Mouse (Mus musculus) liver, adult 2 months (tissue): ENCODE measurements around the gene Pgghg. TPM values are rescaled to one million over a fixed set of nuclear protein-coding genes. Genes with fewer than 3 reads are reported as not detected.

ENCODE experiments used
- DNase-seq: peaks from one replicate; pipeline ENCODE4 v3.0.0-alpha.2; 2011; ENCODE audit warnings: low read depth, low spot score; ENCODE audit errors: extremely low read depth
- H3K27ac ChIP-seq: fragments of 200-500 bp; replicated peaks from 2 replicates; pipeline ENCODE4 v1.5.1; 2012; ENCODE audit warnings: low read depth, mild to moderate bottlenecking, control low read depth, inconsistent platforms, low read length; ENCODE audit not compliant: insufficient read depth
- H3K27me3 ChIP-seq: fragments of 200-500 bp; 2 replicates; pipeline ENCODE4 v1.6.1; 2012; ENCODE audit warnings: mild to moderate bottlenecking, moderate library complexity, low read length, inconsistent platforms; ENCODE audit not compliant: control insufficient read depth, insufficient read depth
- H3K36me3 ChIP-seq: fragments of 200-500 bp; 2 replicates; pipeline ENCODE4 v1.6.1; 2012; ENCODE audit warnings: low read length, inconsistent platforms; ENCODE audit not compliant: control insufficient read depth, insufficient read depth
- H3K4me1 ChIP-seq: fragments of 200-500 bp; 2 replicates; pipeline ENCODE4 v1.6.1; 2011; ENCODE audit warnings: low read length; ENCODE audit not compliant: control insufficient read depth, insufficient read depth
- H3K4me3 ChIP-seq: fragments of 200-500 bp; 2 replicates; pipeline ENCODE4 v1.5.1; 2011; ENCODE audit warnings: low read depth, mild to moderate bottlenecking, control low read depth, low read length, moderate library complexity; ENCODE audit not compliant: insufficient read depth
- H3K79me2 ChIP-seq: fragments of 200-500 bp; 2 replicates; pipeline ENCODE4 v1.6.1; 2012; ENCODE audit warnings: inconsistent platforms, mild to moderate bottlenecking, low read length, moderate library complexity; ENCODE audit not compliant: control insufficient read depth, insufficient read depth
- H3K9ac ChIP-seq: fragments of 200-500 bp; 2 replicates; pipeline ENCODE4 v1.6.1; 2012; ENCODE audit warnings: low read depth, mild to moderate bottlenecking, control low read depth, inconsistent platforms, low read length
- CTCF ChIP-seq: fragments of 200-500 bp; IDR thresholded peaks from 2 replicates; pipeline ENCODE4 v1.5.1; 2011; ENCODE audit warnings: low read depth, low read length, control low read depth
- POLR2A ChIP-seq: fragments of 200-500 bp; IDR thresholded peaks from 2 replicates; pipeline ENCODE4 v1.6.1; 2011; ENCODE audit warnings: low read length, control low read depth; ENCODE audit not compliant: insufficient read depth; ENCODE audit errors: extremely low read depth
- WGBS: fragments of 180-500 bp; shearing (Covaris S2); methylation state at CpG from one replicate; pipeline ENCODE4 v1.1.7; 2018; 5-methylcytosine and 5-hydroxymethylcytosine counted together
- polyA plus RNA-seq: library from polyadenylated mRNA; depleted of rRNA; stranded (reverse); fragments of >200 nt; gene quantifications from 2 replicates; pipeline ENCODE4 v1.2.3, GENCODE M21; 2012
- total RNA-seq: library from RNA; depleted of rRNA; stranded (reverse); fragments of >200 nt; gene quantifications from 2 replicates; pipeline ENCODE4 v1.2.3, GENCODE M21; 2014

Gene Pgghg
- total and polyA plus RNA-seq, 2 experiments = 16.6 to 43.3 TPM

GRCm38 (mm10) chr7:140959181-140959901 lies 18.1 kb downstream of the Pgghg start:
- no peak overlapping the region for H3K27ac ChIP-seq
- H3K4me1 ChIP-seq = peaks cover 4% of the 10 kb centered on the region
- H3K4me3 ChIP-seq = no peak overlapping the region
- TF ChIP-seq CTCF (no peak), POLR2A (no peak)
- no peaks in the 10 kb centered on the region for H3K36me3 ChIP-seq
- whole genome bisulfite sequencing = 18% methylated on average over 9 of the region's 9 CpGs
- H3K27me3 ChIP-seq = no peaks in the 10 kb centered on the region
- peak; percentile 48 for DNase-seq
- peaks cover 8% of the 10 kb centered on the region for H3K79me2 ChIP-seq
- no peak overlapping the region for H3K9ac ChIP-seq

- Histone ChIP-seq H3K9ac (no peak overlapping the region), H3K27ac (no peak overlapping the region), H3K79me2 (peaks cover 5% of the 10 kb centered on the region), H3K36me3 (no peaks in the 10 kb centered on the region), H3K4me3 (no peak overlapping the region), H3K27me3 (no peaks in the 10 kb centered on the region), H3K4me1 (peaks cover 4% of the 10 kb centered on the region)
- TF ChIP-seq CTCF (no peak), POLR2A (no peak)
- 89% methylated on average over 5 of the region's 5 CpGs for WGBS
- DNase-seq = no peak
Measured at GRCm38 (mm10) chr7:140960026-140960425, 18.8 kb downstream of the Pgghg start.

GRCm38 (mm10) chr7:140961416-140961815 lies 20.2 kb downstream of the Pgghg start:
- H3K27me3 ChIP-seq = no peaks in the 10 kb centered on the region
- no peaks in the 10 kb centered on the region for H3K36me3 ChIP-seq
- no peak overlapping the region for H3K27ac ChIP-seq
- H3K79me2 ChIP-seq = no peaks in the 10 kb centered on the region
- peaks cover 4% of the 10 kb centered on the region for H3K4me1 ChIP-seq
- 88% methylated on average over 2 of the region's 2 CpGs for WGBS
- no peak for DNase-seq
- TF ChIP-seq CTCF (no peak), POLR2A (no peak)
- no peak overlapping the region for H3K4me3 ChIP-seq
- H3K9ac ChIP-seq = no peak overlapping the region

DNA sequence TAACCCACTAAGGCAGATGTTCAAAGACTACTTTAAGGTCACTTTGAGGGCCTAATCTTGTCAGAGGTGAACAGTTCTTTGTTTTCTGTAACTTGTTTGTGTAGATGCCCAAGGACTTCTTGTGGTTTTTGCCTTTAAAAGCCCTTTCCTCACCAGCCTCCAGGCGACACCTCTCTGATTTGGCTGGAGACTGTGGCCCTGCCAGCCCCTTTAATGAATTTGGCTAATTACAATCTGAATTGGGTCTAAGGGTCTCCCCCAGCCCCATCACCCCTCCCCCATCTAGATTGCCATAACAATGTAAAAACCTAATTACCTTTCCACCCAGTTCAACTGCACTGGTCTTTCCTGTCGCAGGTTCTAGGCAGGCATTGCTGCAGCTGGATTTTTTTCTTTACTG lies 21.5 kb downstream of the Pgghg start:
- Histone ChIP-seq H3K4me3 (no peak overlapping the region), H3K4me1 (no peaks in the 10 kb centered on the region), H3K27me3 (no peaks in the 10 kb centered on the region), H3K79me2 (no peaks in the 10 kb centered on the region), H3K27ac (no peak overlapping the region), H3K9ac (no peak overlapping the region), H3K36me3 (no peaks in the 10 kb centered on the region)
- WGBS = 96% methylated on average over 2 of the region's 2 CpGs
- no peak for DNase-seq
- TF ChIP-seq CTCF (no peak), POLR2A (no peak)

GRCm38 (mm10) chr7:140966921-140967320 lies 25.7 kb downstream of the Pgghg start, which contains the start of gene Ifitm1:
Gene Ifitm1 (plus strand): TSS chr7:140967221.
- no peaks in the 10 kb centered on the region for H3K79me2 ChIP-seq
- 94% methylated on average over 4 of the region's 4 CpGs for WGBS
- H3K27me3 ChIP-seq = no peaks in the 10 kb centered on the region
- no peak within 1 kb of the TSS for H3K27ac ChIP-seq
- H3K4me1 ChIP-seq = no peaks in the 10 kb centered on the region
- H3K9ac ChIP-seq = no peak within 1 kb of the TSS
- TF ChIP-seq CTCF = no peak
- no peak for TF ChIP-seq POLR2A
- DNase-seq = no peak
- no peaks in the 10 kb centered on the region for H3K36me3 ChIP-seq
- no peak within 1 kb of the TSS for H3K4me3 ChIP-seq
